Mouse (Mus musculus) left cerebral cortex, adult 9 months (tissue): ENCODE data around the gene Hddc3.

Source experiments
- DNase-seq, 2 experiments: peaks; one replicate each; pipeline ENCODE4 v3.0.0; 2022; ENCODE audit warnings: low spot score in 2 of 2

Hddc3 gene

GRCm38 (mm10) chr7:80334848-80335247 is 8.1 kb upstream of the Hddc3 start:
- DNase-seq, result no peak

DNA sequence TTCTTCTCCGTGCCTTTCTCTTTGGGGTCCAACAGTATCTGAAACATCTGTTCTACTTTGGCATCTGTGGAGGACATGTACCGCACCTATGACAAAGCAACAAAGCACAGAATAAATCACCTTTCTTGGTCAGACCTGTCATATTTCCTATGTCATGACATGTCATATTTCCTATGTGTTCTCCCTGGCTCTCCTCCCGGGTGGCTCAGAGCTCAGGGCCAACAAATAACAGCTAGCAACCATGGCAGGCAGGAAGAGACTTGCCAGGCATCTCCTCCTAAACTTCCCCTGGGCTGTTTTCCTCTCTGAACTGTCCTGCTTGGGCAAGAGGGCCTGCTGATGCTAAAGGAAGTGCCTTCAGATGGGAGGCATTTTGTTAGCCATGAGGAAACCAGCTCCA is 6.0 kb upstream of the Hddc3 start:
- no peak for DNase-seq

DNA sequence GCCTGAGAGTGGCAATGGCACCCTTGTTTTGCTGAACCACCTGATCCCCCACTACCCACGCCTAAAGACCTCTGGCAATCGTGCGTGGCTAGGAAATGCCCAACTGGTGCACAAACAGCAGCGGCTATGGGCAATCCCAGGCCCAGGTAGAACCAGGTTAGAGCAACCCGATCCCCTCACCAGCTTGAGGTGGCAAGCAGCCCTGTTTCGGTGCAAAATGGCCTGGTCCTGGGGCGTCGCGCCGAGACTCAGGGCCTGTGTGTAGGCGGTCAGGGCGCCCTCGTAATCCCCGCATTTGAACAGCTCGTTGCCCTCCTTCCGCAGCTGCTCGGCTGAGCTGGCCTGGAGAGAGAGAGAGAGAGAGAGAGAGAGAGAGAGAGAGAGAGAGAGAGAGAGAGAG is 3.5 kb upstream of the Hddc3 start:
- DNase-seq, result no peak

DNA sequence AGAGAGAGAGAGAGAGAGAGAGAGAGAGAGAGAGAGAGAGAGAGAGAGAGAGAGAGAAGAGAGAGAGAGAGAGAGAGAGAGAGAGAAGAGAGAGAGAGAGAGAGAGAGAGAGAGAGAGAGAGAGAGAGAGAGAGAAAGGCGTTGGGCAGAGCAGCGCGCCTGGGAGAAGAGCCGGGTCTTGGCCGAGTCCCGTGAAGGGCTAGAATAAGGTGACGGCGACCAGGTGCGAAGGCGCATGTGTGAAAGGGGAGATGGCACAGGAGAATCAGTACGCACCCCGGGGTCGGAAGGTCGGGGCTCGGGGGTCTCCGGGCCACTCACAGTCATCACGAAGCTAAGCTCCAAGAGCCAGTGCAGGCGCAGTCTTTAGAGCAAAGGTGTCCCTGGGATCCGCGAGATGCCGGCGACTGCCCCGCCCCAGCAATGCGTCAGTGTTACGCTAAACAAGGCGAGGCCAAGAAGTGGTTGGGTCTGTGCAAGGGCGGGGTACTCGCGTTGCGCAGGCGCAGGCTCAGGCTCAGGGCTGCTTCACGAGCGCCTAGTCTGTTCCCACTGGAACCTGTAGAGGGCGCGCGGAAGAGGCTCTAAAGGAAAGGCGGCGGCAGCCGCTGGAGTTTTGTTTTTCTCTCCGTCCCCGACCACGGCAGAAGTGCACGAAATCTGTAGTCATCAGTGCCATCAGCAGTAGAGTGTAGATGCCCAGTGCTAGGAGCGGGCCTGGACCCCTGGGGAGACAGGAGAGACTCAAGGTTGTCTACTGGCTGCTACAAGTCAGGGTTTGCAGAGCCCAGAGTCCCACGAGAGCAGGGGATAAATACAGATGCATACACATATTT is 2.9 kb upstream of the Hddc3 start:
- DNase-seq, result peak; percentile 90 to 98

DNA sequence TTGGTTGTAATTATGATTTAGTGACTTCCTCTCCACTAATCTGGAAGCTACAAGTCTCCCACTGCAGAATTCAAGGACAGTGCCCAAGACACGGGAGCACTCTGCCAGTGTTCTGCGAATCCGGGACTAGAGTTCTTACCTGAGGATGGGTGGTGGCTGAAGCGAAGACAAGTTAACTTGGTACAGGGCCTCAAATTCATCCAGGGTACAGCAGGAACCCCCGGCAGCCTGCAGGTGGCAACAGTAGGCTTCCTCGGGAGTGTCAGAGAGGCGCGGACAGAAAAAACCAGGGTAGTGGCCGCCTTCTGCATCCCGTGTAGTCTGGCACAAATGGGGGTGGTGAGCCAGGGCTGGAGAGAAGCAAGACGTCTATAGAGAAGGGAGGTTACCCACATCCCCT is 2.1 kb upstream of the Hddc3 start, which contains the start of gene Unc45a:
Gene Unc45a, minus strand, starts transcription at position 213 of the 400 bp plus-strand sequence.
- peak in 1 of 2 experiments; percentile 74 for DNase-seq

- DNase-seq, result no peak
Measured at GRCm38 (mm10) chr7:80341793-80342192, 1.1 kb upstream of the Hddc3 start.

- DNase-seq, result no peak
Measured at GRCm38 (mm10) chr7:80343270-80344018, 540 bp downstream of the Hddc3 start.

GRCm38 (mm10) chr7:80346173-80346572 is 3.3 kb downstream of the Hddc3 start:
- no peak for DNase-seq

DNA sequence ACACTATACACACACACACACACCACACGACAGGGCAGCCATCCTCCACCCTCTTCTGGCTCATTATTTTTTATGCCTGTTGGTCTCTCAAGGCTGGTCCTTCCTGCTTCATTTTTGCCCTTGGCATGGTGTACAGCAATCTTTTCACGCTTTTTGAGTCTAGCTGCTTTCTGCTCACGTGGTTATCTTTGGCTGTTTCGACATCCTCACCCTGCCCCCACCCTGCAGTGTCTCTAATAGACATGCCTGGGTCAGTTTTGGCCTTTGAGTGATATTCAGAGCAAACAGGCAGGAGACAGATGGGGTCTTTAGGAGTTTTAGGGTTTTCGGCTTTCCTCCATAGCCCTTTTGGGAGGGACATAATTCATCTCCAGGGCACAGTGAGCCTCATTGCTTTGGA is 3.9 kb downstream of the Hddc3 start:
- DNase-seq, result no peak

DNA sequence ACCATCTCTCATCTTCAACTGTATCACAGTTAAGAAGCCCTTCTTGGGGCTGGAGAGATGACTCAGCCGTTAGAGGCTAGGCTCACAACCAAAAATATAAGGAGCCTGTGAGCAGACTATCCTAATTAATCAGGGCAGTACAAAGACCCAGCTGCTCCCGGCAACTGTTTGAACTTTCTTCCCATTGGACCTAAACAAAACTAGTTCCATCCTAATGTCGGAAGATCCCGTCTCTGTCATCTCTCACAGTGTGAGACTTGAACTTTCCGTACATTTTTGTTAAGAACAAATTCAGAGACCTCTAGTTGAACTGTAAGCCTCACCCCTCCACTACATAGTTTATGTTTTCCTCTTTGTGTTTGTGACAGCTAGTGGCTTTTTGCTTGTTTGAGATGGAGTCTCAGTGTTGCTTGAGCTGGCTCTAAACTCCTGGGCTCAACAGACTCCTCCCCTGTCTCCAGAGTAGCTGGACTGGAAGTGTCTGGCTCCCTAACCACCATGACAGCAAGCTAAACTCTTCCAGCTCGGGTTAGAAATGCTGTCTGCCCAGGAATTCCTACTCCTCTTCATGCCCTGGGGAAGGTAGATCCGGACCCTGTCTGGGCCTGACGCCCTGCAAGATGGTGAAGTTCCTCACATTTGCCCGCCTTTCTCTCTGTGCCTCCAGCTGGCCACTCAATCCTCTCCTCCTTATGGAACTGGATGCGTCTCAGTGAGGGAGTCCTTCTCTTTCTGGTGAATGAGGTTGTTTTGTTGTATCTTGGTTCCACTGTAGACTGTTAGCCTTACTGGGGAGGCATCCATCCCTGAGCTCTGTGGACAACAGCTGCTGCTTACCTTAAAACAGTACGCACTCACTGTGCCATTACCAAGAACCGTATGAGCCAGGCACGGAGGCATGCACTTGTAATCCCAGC is 5.0 kb downstream of the Hddc3 start:
- no peak for DNase-seq

GRCm38 (mm10) chr7:80350808-80351207 is 7.9 kb downstream of the Hddc3 start:
- DNase-seq, result no peak

- DNase-seq, result no peak
Measured at GRCm38 (mm10) chr7:80352920-80353319, 10.0 kb downstream of the Hddc3 start.

GRCm38 (mm10) chr7:80356351-80356750 is 13.4 kb downstream of the Hddc3 start:
- no peak for DNase-seq

- DNase-seq, result peak in 1 of 2 experiments; percentile 61
Measured at GRCm38 (mm10) chr7:80357156-80357555, 14.3 kb downstream of the Hddc3 start.

- no peak for DNase-seq
Measured at GRCm38 (mm10) chr7:80358039-80358438, 15.1 kb downstream of the Hddc3 start.

DNA sequence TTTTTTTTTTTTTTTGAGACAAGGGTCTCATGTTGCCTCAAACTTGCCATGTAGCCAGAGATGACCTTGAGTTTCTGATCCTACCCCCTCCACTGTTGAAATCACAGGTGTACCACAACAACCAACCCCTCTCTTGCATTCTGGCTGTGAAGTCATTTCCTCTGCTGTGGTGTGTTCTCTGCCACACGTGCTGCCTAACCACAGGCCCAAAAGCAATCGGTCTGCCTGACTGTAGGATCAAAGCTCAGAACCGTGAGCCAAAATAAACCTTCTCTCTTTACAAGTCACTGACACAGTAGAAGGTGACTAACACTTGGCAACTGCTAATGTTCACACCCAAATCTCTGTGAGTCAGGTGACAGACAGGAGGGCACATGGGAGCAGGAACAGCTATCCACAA is 17.5 kb downstream of the Hddc3 start:
- DNase-seq, result no peak

DNA sequence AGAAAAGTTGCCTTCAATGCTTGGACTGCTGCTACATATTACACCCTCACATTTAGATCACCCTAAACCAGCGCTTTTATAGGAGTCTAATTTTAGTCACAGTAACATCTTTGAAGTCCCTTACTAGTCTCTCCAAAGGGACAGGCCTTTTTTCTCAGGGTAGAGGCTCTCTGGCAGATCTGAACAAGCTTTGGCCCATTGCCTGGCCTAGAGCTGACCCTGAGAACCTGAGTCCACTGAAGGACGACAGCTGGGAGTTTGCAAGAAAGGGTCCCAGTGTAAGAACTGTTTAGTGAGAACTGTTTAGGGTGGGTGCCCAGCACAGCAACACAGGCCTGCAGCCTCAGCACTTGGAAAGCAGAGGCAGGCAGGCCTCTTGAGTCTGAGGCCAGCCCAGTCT is 22.9 kb downstream of the Hddc3 start:
- DNase-seq, result no peak

- DNase-seq, result no peak
Measured at GRCm38 (mm10) chr7:80367232-80367631, 24.3 kb downstream of the Hddc3 start.

DNA sequence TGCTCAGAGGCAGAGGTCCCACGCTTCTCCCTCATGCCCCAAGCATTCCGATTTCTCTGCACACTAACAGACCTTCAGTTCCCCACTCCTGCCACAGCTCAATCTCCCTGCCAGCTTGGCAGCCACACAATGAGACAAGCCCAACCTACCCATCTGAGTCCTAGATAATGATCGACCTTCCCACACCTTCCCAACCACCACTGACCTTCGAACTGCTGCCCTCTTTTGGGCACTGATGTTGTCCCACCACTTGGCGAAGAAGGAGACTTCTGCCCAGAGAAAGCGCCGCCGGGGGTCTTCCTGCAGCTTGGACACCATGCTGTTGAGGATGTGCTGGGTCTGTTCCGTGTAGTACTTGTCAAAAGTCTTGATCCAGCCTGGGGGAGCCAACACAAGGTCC is 25.1 kb downstream of the Hddc3 start:
- DNase-seq, result no peak

DNA sequence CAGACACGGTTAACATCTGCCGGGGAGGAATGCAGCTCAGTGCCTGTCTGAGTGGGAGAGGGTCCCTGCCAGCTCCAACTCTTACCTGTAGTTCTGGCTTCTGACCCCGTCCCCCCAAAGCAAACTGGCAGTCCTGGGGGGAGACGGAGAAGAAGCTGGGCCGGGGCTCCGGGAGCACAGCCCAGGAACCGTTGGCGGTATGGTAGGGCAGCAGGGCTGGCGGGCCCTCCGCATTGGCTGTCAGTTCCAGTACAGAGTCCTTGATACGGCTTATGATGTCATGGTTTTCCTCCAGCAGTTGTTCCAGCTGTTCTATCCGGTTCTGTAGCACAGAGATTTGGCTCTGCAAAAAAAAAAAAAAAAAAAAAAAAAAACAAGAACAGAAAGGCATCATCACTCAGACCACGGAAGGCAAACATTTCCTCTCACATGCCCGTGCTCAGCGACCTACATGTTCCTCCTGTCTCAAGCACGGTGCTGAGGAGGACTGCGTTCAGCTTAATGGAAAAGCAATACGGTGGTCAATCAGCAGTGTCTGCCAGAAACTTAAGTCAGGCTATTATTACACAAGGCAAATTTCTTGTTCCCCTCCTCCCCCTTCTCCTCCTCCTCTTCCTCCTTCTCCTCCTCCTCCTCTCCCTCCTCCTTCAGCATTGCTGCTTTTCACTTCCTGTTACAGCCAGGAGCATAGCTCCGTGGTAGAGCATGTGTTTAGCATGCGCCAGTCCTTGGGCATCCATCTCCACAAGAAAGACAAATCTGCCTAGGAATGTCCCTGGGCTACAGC is 25.9 kb downstream of the Hddc3 start:
- no peak for DNase-seq

- no peak for DNase-seq
Measured at GRCm38 (mm10) chr7:80369461-80369860, 26.6 kb downstream of the Hddc3 start.
